Mouse (Mus musculus) lung, adult 2 months (tissue): ENCODE data around the gene Prss35. TPM values are rescaled to one million over a fixed set of nuclear protein-coding genes. Genes with fewer than 3 reads are reported as not detected.

Source experiments
- DNase-seq: peaks from one replicate; pipeline ENCODE4 v3.0.0; 2022
- H3K4me1 ChIP-seq: fragments of 200-500 bp; 2 replicates; pipeline ENCODE4 v1.6.1; 2011; ENCODE audit warnings: low read length; ENCODE audit not compliant: control insufficient read depth, insufficient read depth
- H3K4me3 ChIP-seq: fragments of 200-500 bp; replicated peaks from 2 replicates; pipeline ENCODE3; 2011; ENCODE audit warnings: low read depth, mild to moderate bottlenecking, control low read depth, low read length; ENCODE audit errors: extremely low read depth
- CTCF ChIP-seq: fragments of 200-500 bp; IDR thresholded peaks from 2 replicates; pipeline ENCODE4 v1.5.1; 2011; ENCODE audit warnings: mild to moderate bottlenecking, low read length, control low read depth; ENCODE audit not compliant: insufficient read depth
- POLR2A ChIP-seq: fragments of 200-500 bp; IDR thresholded peaks from 2 replicates; pipeline ENCODE4 v1.6.1; 2011; ENCODE audit warnings: low read depth, mild to moderate bottlenecking, control low read depth, low read length, borderline replicate concordance; ENCODE audit errors: extremely low read depth
- WGBS: fragments of 180-500 bp; shearing (Covaris S2); methylation state at CpG from one replicate; pipeline ENCODE4 v1.1.7; 2018; 5-methylcytosine and 5-hydroxymethylcytosine counted together
- polyA plus RNA-seq: library from polyadenylated mRNA; depleted of rRNA; stranded (reverse); fragments of >200 nt; gene quantifications from 2 replicates; pipeline ENCODE4 v1.2.3, GENCODE M21; 2012

Gene Prss35
- polyA plus RNA-seq, 1 experiment = 1.0 TPM

- no peak for DNase-seq
Observed at GRCm38 (mm10) chr9:86729811-86730210, 13.6 kb upstream of the Prss35 start.

GRCm38 (mm10) chr9:86734357-86734756 is 9.1 kb upstream of the Prss35 start:
- Histone ChIP-seq H3K4me1 (no peaks in the 10 kb centered on the region), H3K4me3 (no peak overlapping the region)
- TF ChIP-seq CTCF (no peak), POLR2A (no peak)
- no peak for DNase-seq

More at GRCm38 (mm10) chr9:86729811-86730210, 13.6 kb upstream of the Prss35 start:
- WGBS = 86% methylated on average over 3 of the region's 3 CpGs
- TF ChIP-seq CTCF (no peak), POLR2A (no peak)
- Histone ChIP-seq H3K4me1 (no peaks in the 10 kb centered on the region; the same call in 1 of the 2 replicates), H3K4me3 (no peak overlapping the region)

- no peaks in the 10 kb centered on the region for H3K4me1 ChIP-seq
- DNase-seq = no peak
- WGBS = 47% methylated on average over 9 of the region's 9 CpGs
- no peak for TF ChIP-seq CTCF
- no peak overlapping the region for H3K4me3 ChIP-seq
Observed at GRCm38 (mm10) chr9:86734795-86735194, 8.7 kb upstream of the Prss35 start.

GRCm38 (mm10) chr9:86736991-86737390 is 6.5 kb upstream of the Prss35 start:
- no peak for DNase-seq
- Histone ChIP-seq H3K4me1 (no peaks in the 10 kb centered on the region), H3K4me3 (no peak overlapping the region)
- WGBS = 89% methylated on average over 4 of the region's 4 CpGs
- TF ChIP-seq CTCF = no peak

- DNase-seq = no peak
- TF ChIP-seq CTCF (no peak), POLR2A (no peak)
- Histone ChIP-seq H3K4me3 (no peak overlapping the region), H3K4me1 (no peaks in the 10 kb centered on the region)
- 96% methylated on average over 1 of the region's 1 CpGs for WGBS
Observed at GRCm38 (mm10) chr9:86738067-86738466, 5.4 kb upstream of the Prss35 start.

GRCm38 (mm10) chr9:86738801-86739200 is 4.6 kb upstream of the Prss35 start:
- DNase-seq = no peak
- TF ChIP-seq POLR2A (no peak), CTCF (no peak)
- Histone ChIP-seq H3K4me1 (peaks cover 2% of the 10 kb centered on the region; the same call in 1 of the 2 replicates), H3K4me3 (no peak overlapping the region)
- 93% methylated on average over 8 of the region's 8 CpGs for WGBS

- Histone ChIP-seq H3K4me3 (no peak overlapping the region), H3K4me1 (peaks cover 2% of the 10 kb centered on the region; the same call in 1 of the 2 replicates)
- 59% methylated on average over 3 of the region's 3 CpGs for WGBS
- no peak for TF ChIP-seq POLR2A
- no peak for TF ChIP-seq CTCF
- no peak for DNase-seq
Observed at GRCm38 (mm10) chr9:86739971-86740370, 3.5 kb upstream of the Prss35 start.

- no peak for DNase-seq
- H3K4me1 ChIP-seq = peaks cover 2% of the 10 kb centered on the region; the same call in 1 of the 2 replicates
- 29% methylated on average over 5 of the region's 5 CpGs for WGBS
- H3K4me3 ChIP-seq = no peak overlapping the region
- no peak for TF ChIP-seq CTCF
Observed at GRCm38 (mm10) chr9:86744041-86744440, 592 bp downstream of the Prss35 start.

GRCm38 (mm10) chr9:86745926-86746581 is 2.6 kb downstream of the Prss35 start:
- Histone ChIP-seq H3K4me1 (peaks cover 2% of the 10 kb centered on the region; the same call in 1 of the 2 replicates), H3K4me3 (peak overlapping the region; percentile 13)
- DNase-seq = peak; percentile 33
- no peak for TF ChIP-seq POLR2A
- TF ChIP-seq CTCF = peak; percentile 83
- WGBS = 29% methylated on average over 13 of the region's 13 CpGs

- Histone ChIP-seq H3K4me3 (no peak overlapping the region), H3K4me1 (no peaks in the 10 kb centered on the region)
- 46% methylated on average over 8 of the region's 8 CpGs for WGBS
- DNase-seq = no peak
- TF ChIP-seq CTCF (no peak), POLR2A (no peak)
Observed at GRCm38 (mm10) chr9:86762477-86763376, 19.3 kb downstream of the Prss35 start.
